Mouse (Mus musculus) telencephalon, adult 2 months (tissue): ENCODE measurements at regions not wholly inside any gene's neighbourhood (a gene's known extent, or its start where the extent isn't known, plus 50 kb on each side); places are given as distances from the start of the nearest gene placed in this dataset.

Experiments used
- DNase-seq: peaks from one replicate; pipeline ENCODE4 v3.0.0-alpha.2; 2011; ENCODE audit warnings: low read depth, low spot score

DNA sequence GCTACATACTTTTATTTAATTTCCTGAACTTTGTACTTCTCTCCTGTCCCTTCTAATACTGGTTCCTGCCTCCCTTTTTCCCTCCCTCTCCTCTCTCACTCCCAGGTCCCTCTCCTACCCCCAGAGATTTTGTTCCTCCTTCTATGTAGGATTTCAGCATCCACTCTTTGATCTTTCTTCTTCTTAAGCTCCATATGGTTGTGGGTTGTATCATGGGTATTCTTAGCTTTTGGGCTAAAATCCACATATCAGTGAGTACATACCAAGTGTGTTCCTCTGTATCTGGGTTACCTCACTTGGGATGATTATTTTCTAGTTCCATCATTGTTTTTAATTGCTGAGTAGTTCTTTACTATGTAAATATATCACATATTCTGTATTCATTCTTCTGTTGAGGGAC, 348.1 kb upstream of the Cntnap2 start:
- DNase-seq: peak; percentile 50
